Mouse (Mus musculus): ENCODE data around the gene Lix1. TPM values are rescaled to one million over a fixed set of nuclear protein-coding genes. Genes with fewer than 3 reads are reported as not detected.

Gene Lix1
- polyA plus RNA-seq, 1 experiment from 2014 or later: 30.5 TPM

- Histone ChIP-seq H3K36me3 (ENCODE audit: control insufficient read depth, insufficient read depth) (no peaks in the 10 kb centered on the region), H3K4me2 (ENCODE audit: low read length) (no peak overlapping the region), H3K27ac (ENCODE audit: low read length) (no peak overlapping the region), H3K27me3 (replicated peaks; ENCODE audit: control insufficient read depth, insufficient read depth, low read length) (no peaks in the 10 kb centered on the region), H3K9ac (replicated peaks; ENCODE audit: low read depth, low read length) (no peak overlapping the region), H3K4me3 (replicated peaks; ENCODE audit: low read length) (no peak overlapping the region), H3K9me3 (ENCODE audit: control insufficient read depth, low read length) (no peaks in the 10 kb centered on the region), H3K4me1 (replicated peaks; ENCODE audit: control insufficient read depth, insufficient read depth, low read length) (peaks cover 3% of the 10 kb centered on the region; the same call in 1 of the 2 replicates)
- ATAC-seq: no peak
- 41% methylated on average over 4 of the region's 4 CpGs for WGBS
These were observed 31.2 kb downstream of the Lix1 start for GRCm38 (mm10) chr17:17433679-17434078.

GRCm38 (mm10) chr17:17438576-17439191, 36.2 kb downstream of the Lix1 start:
- no peaks in the 10 kb centered on the region for H3K36me3 ChIP-seq (ENCODE audit: control insufficient read depth, insufficient read depth)
- no peak overlapping the region for H3K4me3 ChIP-seq (replicated peaks; ENCODE audit: low read length)
- no peak overlapping the region for H3K4me2 ChIP-seq (ENCODE audit: low read length)
- no peak overlapping the region for H3K9ac ChIP-seq (replicated peaks; ENCODE audit: low read depth, low read length)
- H3K4me1 ChIP-seq (replicated peaks; ENCODE audit: control insufficient read depth, insufficient read depth, low read length): peaks cover 10% of the 10 kb centered on the region
- no peaks in the 10 kb centered on the region for H3K27me3 ChIP-seq (replicated peaks; ENCODE audit: control insufficient read depth, insufficient read depth, low read length)
- ATAC-seq: no peak
- no peaks in the 10 kb centered on the region for H3K9me3 ChIP-seq (ENCODE audit: control insufficient read depth, low read length)
- H3K27ac ChIP-seq (ENCODE audit: low read length): no peak overlapping the region

- no peak overlapping the region for H3K9ac ChIP-seq (replicated peaks; ENCODE audit: low read depth, low read length)
- H3K4me1 ChIP-seq (replicated peaks; ENCODE audit: control insufficient read depth, insufficient read depth, low read length): peaks cover 10% of the 10 kb centered on the region
- H3K4me2 ChIP-seq (ENCODE audit: low read length): no peak overlapping the region
- peak overlapping the region; percentile 37; the same call in 1 of the 2 replicates for H3K27ac ChIP-seq (ENCODE audit: low read length)
- H3K36me3 ChIP-seq (ENCODE audit: control insufficient read depth, insufficient read depth): no peaks in the 10 kb centered on the region
- H3K9me3 ChIP-seq (ENCODE audit: control insufficient read depth, low read length): no peaks in the 10 kb centered on the region
- H3K27me3 ChIP-seq (replicated peaks; ENCODE audit: control insufficient read depth, insufficient read depth, low read length): no peaks in the 10 kb centered on the region
- WGBS: 16% methylated on average over 4 of the region's 4 CpGs
- ATAC-seq: peak; percentile 73
- H3K4me3 ChIP-seq (replicated peaks; ENCODE audit: low read length): no peak overlapping the region
These were observed 39.5 kb downstream of the Lix1 start for GRCm38 (mm10) chr17:17441876-17442498.

GRCm38 (mm10) chr17:17444297-17444886, 41.9 kb downstream of the Lix1 start:
- no peaks in the 10 kb centered on the region for H3K36me3 ChIP-seq (ENCODE audit: control insufficient read depth, insufficient read depth)
- WGBS: 91% methylated on average over 3 of the region's 3 CpGs
- H3K9ac ChIP-seq (replicated peaks; ENCODE audit: low read depth, low read length): no peak overlapping the region
- no peak overlapping the region for H3K27ac ChIP-seq (ENCODE audit: low read length)
- ATAC-seq: no peak
- H3K4me2 ChIP-seq (ENCODE audit: low read length): no peak overlapping the region
- peaks cover 15% of the 10 kb centered on the region for H3K4me1 ChIP-seq (replicated peaks; ENCODE audit: control insufficient read depth, insufficient read depth, low read length)
- no peaks in the 10 kb centered on the region for H3K9me3 ChIP-seq (ENCODE audit: control insufficient read depth, low read length)
- H3K27me3 ChIP-seq (replicated peaks; ENCODE audit: control insufficient read depth, insufficient read depth, low read length): no peaks in the 10 kb centered on the region
- H3K4me3 ChIP-seq (replicated peaks; ENCODE audit: low read length): no peak overlapping the region

GRCm38 (mm10) chr17:17446683-17447082, 44.2 kb downstream of the Lix1 start:
- H3K4me2 ChIP-seq (ENCODE audit: low read length): no peak overlapping the region
- 94% methylated on average over 3 of the region's 3 CpGs for WGBS
- H3K9me3 ChIP-seq (ENCODE audit: control insufficient read depth, low read length): no peaks in the 10 kb centered on the region
- no peak for ATAC-seq
- no peak overlapping the region for H3K27ac ChIP-seq (ENCODE audit: low read length)
- H3K4me3 ChIP-seq (replicated peaks; ENCODE audit: low read length): no peak overlapping the region
- peaks cover 20% of the 10 kb centered on the region for H3K4me1 ChIP-seq (replicated peaks; ENCODE audit: control insufficient read depth, insufficient read depth, low read length)
- H3K36me3 ChIP-seq (ENCODE audit: control insufficient read depth, insufficient read depth): no peaks in the 10 kb centered on the region
- H3K9ac ChIP-seq (replicated peaks; ENCODE audit: low read depth, low read length): no peak overlapping the region
- H3K27me3 ChIP-seq (replicated peaks; ENCODE audit: control insufficient read depth, insufficient read depth, low read length): no peaks in the 10 kb centered on the region

GRCm38 (mm10) chr17:17447821-17448220, 45.3 kb downstream of the Lix1 start:
- ATAC-seq: no peak
- Histone ChIP-seq H3K9me3 (ENCODE audit: control insufficient read depth, low read length) (no peaks in the 10 kb centered on the region), H3K4me1 (replicated peaks; ENCODE audit: control insufficient read depth, insufficient read depth, low read length) (peaks cover 15% of the 10 kb centered on the region), H3K27me3 (replicated peaks; ENCODE audit: control insufficient read depth, insufficient read depth, low read length) (no peaks in the 10 kb centered on the region), H3K9ac (replicated peaks; ENCODE audit: low read depth, low read length) (no peak overlapping the region), H3K36me3 (ENCODE audit: control insufficient read depth, insufficient read depth) (no peaks in the 10 kb centered on the region), H3K27ac (ENCODE audit: low read length) (no peak overlapping the region), H3K4me3 (replicated peaks; ENCODE audit: low read length) (no peak overlapping the region), H3K4me2 (ENCODE audit: low read length) (no peak overlapping the region)
- WGBS: 72% methylated on average over 5 of the region's 5 CpGs

GRCm38 (mm10) chr17:17448737-17449440, 46.4 kb downstream of the Lix1 start:
- no peaks in the 10 kb centered on the region for H3K27me3 ChIP-seq (replicated peaks; ENCODE audit: control insufficient read depth, insufficient read depth, low read length)
- H3K4me1 ChIP-seq (replicated peaks; ENCODE audit: control insufficient read depth, insufficient read depth, low read length): peaks cover 15% of the 10 kb centered on the region
- 5% methylated on average over 17 of the region's 17 CpGs for WGBS
- peak; percentile 86 for ATAC-seq
- peak overlapping the region; percentile 48 for H3K27ac ChIP-seq (ENCODE audit: low read length)
- H3K9me3 ChIP-seq (ENCODE audit: control insufficient read depth, low read length): no peaks in the 10 kb centered on the region
- H3K4me2 ChIP-seq (ENCODE audit: low read length): peak overlapping the region; percentile 54
- no peaks in the 10 kb centered on the region for H3K36me3 ChIP-seq (ENCODE audit: control insufficient read depth, insufficient read depth)
- peak overlapping the region; percentile 59 for H3K9ac ChIP-seq (replicated peaks; ENCODE audit: low read depth, low read length)
- peak overlapping the region; percentile 36 for H3K4me3 ChIP-seq (replicated peaks; ENCODE audit: low read length)

- WGBS: 3% methylated on average over 5 of the region's 5 CpGs
- peak; percentile 42 for ATAC-seq
These were observed 46.9 kb downstream of the Lix1 start for GRCm38 (mm10) chr17:17449441-17449770.

GRCm38 (mm10) chr17:17451102-17451501, 48.6 kb downstream of the Lix1 start:
- Histone ChIP-seq H3K36me3 (ENCODE audit: control insufficient read depth, insufficient read depth) (0 out of 2 replicates have a peak, but pooled peaks cover 4% of the 10 kb centered on the region), H3K4me3 (replicated peaks; ENCODE audit: low read length) (no peak overlapping the region), H3K4me1 (replicated peaks; ENCODE audit: control insufficient read depth, insufficient read depth, low read length) (peaks cover 15% of the 10 kb centered on the region), H3K9me3 (ENCODE audit: control insufficient read depth, low read length) (no peaks in the 10 kb centered on the region), H3K4me2 (ENCODE audit: low read length) (no peak overlapping the region), H3K27ac (ENCODE audit: low read length) (no peak overlapping the region), H3K9ac (replicated peaks; ENCODE audit: low read depth, low read length) (no peak overlapping the region), H3K27me3 (replicated peaks; ENCODE audit: control insufficient read depth, insufficient read depth, low read length) (no peaks in the 10 kb centered on the region)
- ATAC-seq: no peak
- 40% methylated on average over 1 of the region's 1 CpGs for WGBS

More at GRCm38 (mm10) chr17:17449441-17449770, 46.9 kb downstream of the Lix1 start:
- Histone ChIP-seq H3K4me1 (replicated peaks; ENCODE audit: control insufficient read depth, insufficient read depth, low read length) (peaks cover 15% of the 10 kb centered on the region), H3K4me2 (ENCODE audit: low read length) (peak overlapping the region; percentile 54), H3K9me3 (ENCODE audit: control insufficient read depth, low read length) (no peaks in the 10 kb centered on the region), H3K27me3 (replicated peaks; ENCODE audit: control insufficient read depth, insufficient read depth, low read length) (no peaks in the 10 kb centered on the region), H3K27ac (ENCODE audit: low read length) (peak overlapping the region; percentile 16; the same call in 1 of the 2 replicates), H3K36me3 (ENCODE audit: control insufficient read depth, insufficient read depth) (0 out of 2 replicates have a peak, but pooled peaks cover under 1% of the 10 kb centered on the region), H3K4me3 (replicated peaks; ENCODE audit: low read length) (peak overlapping the region; percentile 36), H3K9ac (replicated peaks; ENCODE audit: low read depth, low read length) (no peak overlapping the region)

Data from forebrain, embryonic 16.5 days (tissue).